Mouse (Mus musculus): ENCODE measurements at regions not wholly inside any gene's neighbourhood (a gene's known extent, or its start where the extent isn't known, plus 50 kb on each side); places are given as distances from the start of the nearest gene placed in this dataset.

GRCm38 (mm10) chr8:90513102-90513501, 165.0 kb upstream of the Tox3 start:
- TF ChIP-seq CTCF (IDR thresholded peaks at IDR 0.05; ENCODE audit: extremely low read depth, insufficient read depth, low read length) (no peak), POLR2A (IDR thresholded peaks at IDR 0.05; ENCODE audit: extremely low read depth, insufficient read depth, low read length) (no peak)
